Mouse (Mus musculus) heart, embryonic 12.5 days (tissue): ENCODE measurements at regions not wholly inside any gene's neighbourhood (a gene's known extent, or its start where the extent isn't known, plus 50 kb on each side); places are given as distances from the start of the nearest gene placed in this dataset.

Experiments used
- ATAC-seq: fragments of 200-750 bp; cut with Nextera tagmentation; 2 replicates; pipeline ENCODE4 v1.8.0; 2017; ENCODE audit warnings: moderate TSS enrichment, moderate library complexity; ENCODE audit not compliant: insufficient number of reproducible peaks, low FRiP score
- H3K27ac ChIP-seq: fragments of 300-500 bp; sonication (generic); 2 replicates; pipeline ENCODE4 v1.5.1; 2016; ENCODE audit warnings: mild to moderate bottlenecking, moderate library complexity; ENCODE audit not compliant: poor library complexity, severe bottlenecking
- H3K27me3 ChIP-seq: fragments of 300-500 bp; sonication (generic); replicated peaks from 2 replicates; pipeline ENCODE4 v1.6.1; 2016; ENCODE audit warnings: mild to moderate bottlenecking, moderate library complexity
- H3K36me3 ChIP-seq: fragments of 300-500 bp; sonication (generic); 2 replicates; pipeline ENCODE4 v1.6.1; 2016; ENCODE audit warnings: mild to moderate bottlenecking, moderate library complexity
- H3K4me1 ChIP-seq: fragments of 300-500 bp; sonication (generic); replicated peaks from 2 replicates; pipeline ENCODE4 v1.6.1; 2016; ENCODE audit warnings: mild to moderate bottlenecking
- H3K4me2 ChIP-seq: fragments of 300-500 bp; sonication (generic); 2 replicates; pipeline ENCODE4 v1.6.1; 2016; ENCODE audit warnings: mild to moderate bottlenecking, moderate library complexity
- H3K4me3 ChIP-seq: fragments of 300-500 bp; sonication (generic); 2 replicates; pipeline ENCODE4 v1.5.1; 2016; ENCODE audit warnings: mild to moderate bottlenecking
- H3K9ac ChIP-seq: fragments of 300-500 bp; sonication (generic); 2 replicates; pipeline ENCODE4 v1.6.1; 2016; ENCODE audit warnings: mild to moderate bottlenecking, moderate library complexity
- H3K9me3 ChIP-seq: fragments of 300-500 bp; sonication (generic); replicated peaks from 2 replicates; pipeline ENCODE4 v1.6.1; 2016; ENCODE audit warnings: mild to moderate bottlenecking, moderate library complexity
- WGBS: fragments of 180-500 bp; shearing (Covaris S2); methylation state at CpG from one replicate; pipeline ENCODE4 v1.1.7; 2016; 5-methylcytosine and 5-hydroxymethylcytosine counted together

DNA sequence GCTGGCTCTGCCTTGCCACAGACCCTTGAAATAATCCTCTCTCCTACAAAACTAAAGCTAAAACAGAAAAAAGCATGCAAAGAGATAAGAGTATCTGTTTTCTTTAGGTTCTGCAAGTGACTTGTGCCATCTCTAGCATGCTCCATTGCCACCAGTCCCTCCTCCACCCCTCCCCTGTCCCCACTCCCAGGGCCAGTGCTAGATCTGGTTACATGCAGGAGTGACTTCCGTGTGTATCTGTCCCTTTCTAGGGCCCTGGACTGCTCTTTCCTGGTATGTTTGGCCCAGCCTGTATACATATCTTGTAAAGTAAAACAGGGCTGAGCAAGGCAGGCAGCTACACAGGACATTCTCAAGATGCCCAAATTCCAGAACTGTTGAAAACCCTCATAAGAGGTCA is 313.9 kb upstream of the Meis1 start:
- Histone ChIP-seq H3K27me3 (no peaks in the 10 kb centered on the region), H3K27ac (no peak overlapping the region), H3K9me3 (0 out of 2 replicates have a peak, but pooled peaks cover 2% of the 10 kb centered on the region), H3K9ac (no peak overlapping the region), H3K36me3 (no peaks in the 10 kb centered on the region), H3K4me3 (no peak overlapping the region), H3K4me1 (peaks cover 6% of the 10 kb centered on the region; the same call in 1 of the 2 replicates), H3K4me2 (no peak overlapping the region)
- 26% methylated on average over 1 of the region's 1 CpGs for WGBS
- ATAC-seq, result no peak

DNA sequence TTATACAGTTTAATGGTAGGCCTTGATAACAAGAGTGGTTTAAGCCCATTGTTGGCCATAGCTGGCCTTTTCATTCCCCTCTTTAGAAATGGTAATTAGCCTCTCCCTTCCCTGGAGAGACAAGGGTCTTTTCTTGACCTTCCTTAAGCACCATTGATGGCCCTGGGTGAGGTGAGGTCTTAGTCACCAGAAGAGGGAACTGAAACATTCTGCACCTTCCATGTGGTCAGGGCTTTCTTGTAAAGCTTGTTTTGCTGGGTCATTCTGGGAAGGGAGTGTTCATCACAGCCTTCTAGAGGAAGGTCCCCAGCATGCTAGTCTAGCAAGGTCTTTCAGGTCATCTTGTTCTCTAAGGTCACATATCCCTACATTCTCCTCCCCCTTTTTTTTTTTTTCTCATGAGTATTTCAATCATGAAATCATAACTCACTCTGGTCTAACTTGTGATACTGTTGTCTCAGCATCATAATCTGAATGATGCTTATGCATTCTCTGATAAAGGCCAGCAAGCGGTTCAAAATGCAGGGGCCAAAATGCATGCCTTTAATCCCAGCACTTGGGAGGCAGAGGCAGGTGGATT is 315.2 kb upstream of the Meis1 start:
- no peak overlapping the region for H3K4me3 ChIP-seq
- no peak for ATAC-seq
- H3K4me1 ChIP-seq, result 0 out of 2 replicates have a peak, but pooled peaks cover 3% of the 10 kb centered on the region
- H3K4me2 ChIP-seq, result no peak overlapping the region
- no peak overlapping the region for H3K27ac ChIP-seq
- no peaks in the 10 kb centered on the region for H3K27me3 ChIP-seq
- H3K36me3 ChIP-seq, result no peaks in the 10 kb centered on the region
- WGBS, result 96% methylated on average over 1 of the region's 1 CpGs
- H3K9ac ChIP-seq, result no peak overlapping the region
- 0 out of 2 replicates have a peak, but pooled peaks cover 2% of the 10 kb centered on the region for H3K9me3 ChIP-seq

DNA sequence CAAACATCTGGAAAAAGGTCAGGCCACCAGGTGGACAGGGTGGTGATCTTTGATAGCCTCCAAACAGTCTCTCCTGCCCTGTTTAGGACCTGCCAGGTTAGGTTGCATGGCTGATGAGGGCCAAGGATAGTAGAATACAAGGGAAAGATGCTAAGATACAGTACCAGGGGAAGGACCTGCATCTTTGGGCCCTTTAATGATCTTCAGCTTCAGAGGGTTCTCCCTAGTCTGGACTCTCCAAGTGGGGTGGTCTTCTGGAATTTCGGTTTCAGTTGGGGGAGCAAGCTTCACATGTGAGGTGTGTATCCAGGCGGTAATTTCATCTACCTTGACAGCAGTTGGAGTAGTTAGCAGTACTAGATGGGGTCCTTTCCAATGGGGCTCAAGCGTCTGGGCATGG is 316.6 kb upstream of the Meis1 start:
- Histone ChIP-seq H3K9ac (no peak overlapping the region), H3K27me3 (no peaks in the 10 kb centered on the region), H3K36me3 (no peaks in the 10 kb centered on the region), H3K4me2 (no peak overlapping the region), H3K4me1 (0 out of 2 replicates have a peak, but pooled peaks cover 1% of the 10 kb centered on the region), H3K27ac (no peak overlapping the region), H3K4me3 (no peak overlapping the region), H3K9me3 (0 out of 2 replicates have a peak, but pooled peaks cover 2% of the 10 kb centered on the region)
- ATAC-seq, result no peak
- WGBS, result 80% methylated on average over 3 of the region's 3 CpGs

DNA sequence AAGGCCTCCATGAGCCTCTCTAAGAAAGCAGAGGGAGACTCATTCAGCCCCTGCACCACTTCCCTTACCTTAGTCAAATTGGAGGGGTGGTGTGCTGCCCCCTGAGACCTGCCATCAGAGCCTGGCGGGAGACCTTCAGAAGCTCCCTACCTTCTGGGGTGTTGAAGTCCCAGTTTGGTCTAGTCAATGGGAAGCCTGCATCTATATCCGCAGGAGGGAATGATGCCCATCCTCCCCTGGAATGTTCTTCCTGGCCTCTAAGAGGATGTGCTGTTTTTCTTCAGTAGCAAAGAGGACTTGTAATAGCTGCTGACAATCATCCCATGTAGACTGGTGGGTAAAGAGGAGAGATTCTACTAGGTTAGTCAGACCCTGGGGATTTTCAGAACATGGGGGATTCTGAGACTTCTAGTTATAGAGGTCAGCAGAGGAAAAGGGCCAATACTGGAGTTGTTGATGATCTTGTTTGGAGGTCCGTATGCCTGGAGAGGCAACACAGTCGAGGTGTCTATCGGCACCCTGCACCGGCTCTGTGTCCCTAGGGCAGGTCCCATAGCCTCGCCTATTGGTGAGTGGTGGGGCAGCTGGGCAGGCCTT is 321.0 kb upstream of the Meis1 start:
- Histone ChIP-seq H3K27me3 (no peaks in the 10 kb centered on the region), H3K9me3 (no peaks in the 10 kb centered on the region), H3K9ac (no peak overlapping the region), H3K4me2 (no peak overlapping the region), H3K36me3 (no peaks in the 10 kb centered on the region), H3K27ac (no peak overlapping the region), H3K4me1 (no peaks in the 10 kb centered on the region), H3K4me3 (no peak overlapping the region)
- WGBS, result 84% methylated on average over 7 of the region's 7 CpGs
- no peak for ATAC-seq

DNA sequence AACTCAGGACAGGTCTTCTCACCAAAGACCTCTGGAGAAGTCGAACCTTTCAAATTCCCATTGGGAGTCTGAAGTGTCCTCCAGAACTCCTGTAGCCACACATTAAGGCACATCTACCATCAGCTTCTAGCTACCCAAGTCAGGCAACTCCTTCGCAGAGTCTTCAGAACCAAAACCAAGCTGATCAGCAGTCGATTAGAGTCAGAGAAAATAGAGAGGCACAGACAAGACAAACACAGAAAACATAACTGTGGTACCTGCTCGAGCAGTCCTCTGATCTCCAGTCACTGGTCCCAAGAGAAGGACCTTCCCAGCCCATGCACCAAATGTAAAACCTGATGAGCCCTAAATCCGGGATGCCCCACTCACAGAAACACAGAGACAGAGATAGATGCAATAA is 322.1 kb upstream of the Meis1 start:
- no peak overlapping the region for H3K4me3 ChIP-seq
- ATAC-seq, result no peak
- H3K9me3 ChIP-seq, result no peaks in the 10 kb centered on the region
- WGBS, result 80% methylated on average over 5 of the region's 5 CpGs
- no peak overlapping the region for H3K27ac ChIP-seq
- no peaks in the 10 kb centered on the region for H3K4me1 ChIP-seq
- H3K9ac ChIP-seq, result no peak overlapping the region
- H3K36me3 ChIP-seq, result no peaks in the 10 kb centered on the region
- no peak overlapping the region for H3K4me2 ChIP-seq
- H3K27me3 ChIP-seq, result no peaks in the 10 kb centered on the region

DNA sequence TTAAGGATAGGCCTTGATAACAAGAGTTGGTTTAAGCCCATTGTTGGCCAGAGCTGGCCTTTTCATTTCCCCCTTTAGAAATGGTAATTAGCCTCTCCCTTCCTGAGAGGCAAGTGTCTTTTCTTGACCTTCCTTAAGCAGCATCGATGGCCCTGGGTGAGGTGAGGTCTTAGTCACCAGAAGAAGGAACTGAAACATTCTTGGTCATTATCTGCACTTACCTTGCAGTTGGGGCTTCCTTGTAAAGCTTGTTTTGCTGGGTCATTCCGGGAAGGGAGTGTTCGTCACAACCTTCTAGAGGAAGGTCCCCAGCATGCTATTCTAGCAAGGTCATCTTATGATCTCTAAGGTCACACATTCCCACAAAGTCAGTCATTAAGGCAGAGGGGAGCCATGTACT is 322.6 kb upstream of the Meis1 start:
- 45% methylated on average over 3 of the region's 3 CpGs for WGBS
- H3K4me2 ChIP-seq, result no peak overlapping the region
- H3K27me3 ChIP-seq, result no peaks in the 10 kb centered on the region

DNA sequence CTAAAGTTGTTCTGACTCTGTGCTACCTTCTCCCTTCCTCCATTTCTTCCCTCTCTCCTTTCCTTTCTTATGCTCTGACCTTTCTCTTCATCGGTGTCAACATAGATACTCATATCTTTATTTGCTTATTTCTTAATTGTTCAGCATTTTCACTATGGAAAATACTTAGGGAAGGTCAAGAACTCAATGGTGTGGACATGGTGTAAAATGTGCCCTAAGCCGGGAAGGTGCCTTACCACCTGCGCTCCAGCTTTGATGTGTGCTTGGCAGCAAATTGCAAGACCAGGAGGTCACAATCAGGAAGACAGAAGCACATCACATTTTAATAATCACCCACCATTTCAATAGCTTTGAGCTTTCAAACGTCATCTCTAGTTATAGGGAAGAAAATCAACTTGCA is 324.0 kb upstream of the Meis1 start:
- Histone ChIP-seq H3K4me1 (no peaks in the 10 kb centered on the region), H3K4me2 (no peak overlapping the region), H3K9me3 (no peaks in the 10 kb centered on the region), H3K27me3 (no peaks in the 10 kb centered on the region), H3K4me3 (no peak overlapping the region), H3K27ac (no peak overlapping the region), H3K36me3 (no peaks in the 10 kb centered on the region), H3K9ac (no peak overlapping the region)
- ATAC-seq, result no peak
- WGBS, result 73% methylated on average over 4 of the region's 4 CpGs

More for the DNA sequence above, 322.6 kb upstream of the Meis1 start:
- Histone ChIP-seq H3K9me3 (no peaks in the 10 kb centered on the region), H3K27ac (no peak overlapping the region), H3K4me1 (no peaks in the 10 kb centered on the region), H3K9ac (no peak overlapping the region), H3K4me3 (no peak overlapping the region), H3K36me3 (no peaks in the 10 kb centered on the region)
- ATAC-seq, result no peak

DNA sequence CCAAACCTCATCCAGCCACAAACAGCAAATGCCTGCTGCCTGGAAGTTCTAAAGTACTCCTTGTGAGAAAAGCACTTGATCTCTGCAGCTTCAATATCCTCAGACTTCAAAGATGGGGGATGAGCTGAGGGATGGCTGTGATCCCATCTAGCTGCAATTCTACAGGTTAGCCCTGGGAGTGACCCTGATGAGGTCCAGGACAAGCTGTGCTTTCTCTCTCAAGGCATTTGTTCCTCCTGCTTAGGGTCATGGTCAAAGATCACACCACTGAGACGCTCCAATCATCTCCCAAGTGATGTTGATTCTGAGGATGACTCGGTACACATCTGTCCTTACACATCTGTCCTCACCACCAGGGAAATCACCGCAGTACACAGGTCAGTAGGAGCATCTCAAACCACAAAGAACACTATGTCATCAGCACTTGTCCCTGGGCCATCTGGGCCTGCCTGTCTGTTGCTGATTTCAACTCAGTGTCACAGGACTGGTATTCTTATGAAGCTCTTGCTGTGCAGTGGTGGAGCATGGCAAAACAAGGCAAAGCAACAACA is 327.6 kb upstream of the Meis1 start:
- H3K4me3 ChIP-seq, result no peak overlapping the region
- no peaks in the 10 kb centered on the region for H3K4me1 ChIP-seq
- no peaks in the 10 kb centered on the region for H3K36me3 ChIP-seq
- 68% methylated on average over 3 of the region's 3 CpGs for WGBS
- no peaks in the 10 kb centered on the region for H3K9me3 ChIP-seq
- no peaks in the 10 kb centered on the region for H3K27me3 ChIP-seq
- H3K4me2 ChIP-seq, result no peak overlapping the region
- H3K27ac ChIP-seq, result no peak overlapping the region
- H3K9ac ChIP-seq, result no peak overlapping the region
- no peak for ATAC-seq

DNA sequence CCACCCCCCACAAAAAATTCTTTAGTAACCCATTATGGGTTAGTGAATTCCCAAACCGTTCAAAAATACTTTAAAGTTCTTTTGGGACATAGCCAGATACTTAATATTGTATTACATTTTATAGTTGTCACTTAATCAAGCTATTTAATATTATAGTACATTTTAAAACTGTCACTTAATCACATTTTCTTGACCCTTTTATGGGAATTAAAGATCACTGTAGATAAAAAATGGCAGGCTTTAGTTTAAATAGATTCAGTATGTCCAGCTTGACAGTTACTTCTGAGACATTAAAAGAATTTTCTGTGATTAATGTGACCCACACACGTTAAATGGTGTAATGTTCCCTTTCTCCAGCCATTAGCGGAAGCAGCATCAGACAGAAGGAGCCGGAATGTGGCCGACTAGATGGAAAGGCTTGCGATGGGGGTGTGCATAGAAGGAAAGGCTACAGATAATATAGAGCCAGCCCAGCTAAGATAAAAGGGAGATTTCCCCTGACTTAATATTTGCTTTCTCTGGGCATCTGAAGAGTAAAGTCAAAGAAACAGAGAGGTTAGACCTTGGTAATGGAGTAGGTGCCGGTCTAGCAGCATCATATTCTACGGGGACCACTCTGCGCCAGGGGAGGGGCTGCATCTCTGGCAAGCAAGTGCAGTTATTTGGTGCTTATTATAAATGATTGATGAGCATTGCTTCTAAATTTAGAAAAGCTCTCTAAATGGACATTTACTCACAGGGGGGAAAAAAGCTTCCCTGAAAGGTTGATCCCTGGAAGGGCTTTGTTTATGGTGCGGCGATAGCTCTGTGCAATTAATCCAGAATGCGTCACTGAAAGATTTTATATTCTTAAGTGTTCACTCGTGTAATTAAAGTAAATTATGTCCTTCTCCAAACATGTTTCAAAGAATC is 331.8 kb upstream of the Meis1 start:
- WGBS, result 69% methylated on average over 13 of the region's 13 CpGs

DNA sequence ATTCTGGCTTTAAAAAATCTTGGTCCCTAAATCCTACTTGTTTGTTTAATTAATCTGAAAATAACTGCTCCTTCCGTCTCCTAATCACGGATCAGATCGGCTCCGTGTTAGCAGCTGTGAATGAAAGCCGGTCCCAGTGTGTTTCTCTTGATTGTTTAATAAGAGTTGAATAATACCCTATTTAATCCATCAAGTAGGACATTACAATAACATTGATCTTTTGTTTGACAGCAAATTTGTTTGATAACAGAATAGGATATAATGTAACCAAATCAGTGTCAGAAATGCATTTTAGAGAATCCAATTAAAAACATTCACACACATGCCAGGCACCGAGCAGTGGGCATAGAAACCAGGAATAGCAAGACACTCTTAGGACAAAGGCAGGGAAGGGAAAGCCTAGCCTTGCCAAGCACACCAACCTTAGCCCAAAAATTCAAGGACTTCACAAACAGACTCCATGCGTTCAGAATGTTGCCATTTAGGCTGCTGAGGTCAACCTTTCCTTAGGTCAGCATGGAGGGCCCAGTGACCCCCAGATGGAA is 332.5 kb upstream of the Meis1 start:
- WGBS, result 71% methylated on average over 7 of the region's 7 CpGs
- H3K36me3 ChIP-seq, result no peaks in the 10 kb centered on the region
- H3K4me3 ChIP-seq, result no peak overlapping the region
- ATAC-seq, result no peak
- H3K27ac ChIP-seq, result no peak overlapping the region
- H3K27me3 ChIP-seq, result no peaks in the 10 kb centered on the region
- H3K9ac ChIP-seq, result no peak overlapping the region
- no peaks in the 10 kb centered on the region for H3K4me1 ChIP-seq
- H3K9me3 ChIP-seq, result no peaks in the 10 kb centered on the region
- no peak overlapping the region for H3K4me2 ChIP-seq

More for the DNA sequence above, 331.8 kb upstream of the Meis1 start:
- no peaks in the 10 kb centered on the region for H3K4me1 ChIP-seq
- H3K4me2 ChIP-seq, result no peak overlapping the region
- H3K27ac ChIP-seq, result no peak overlapping the region
- no peak overlapping the region for H3K4me3 ChIP-seq
- no peak overlapping the region for H3K9ac ChIP-seq
- no peak for ATAC-seq
- no peaks in the 10 kb centered on the region for H3K9me3 ChIP-seq
- H3K27me3 ChIP-seq, result no peaks in the 10 kb centered on the region
- no peaks in the 10 kb centered on the region for H3K36me3 ChIP-seq

DNA sequence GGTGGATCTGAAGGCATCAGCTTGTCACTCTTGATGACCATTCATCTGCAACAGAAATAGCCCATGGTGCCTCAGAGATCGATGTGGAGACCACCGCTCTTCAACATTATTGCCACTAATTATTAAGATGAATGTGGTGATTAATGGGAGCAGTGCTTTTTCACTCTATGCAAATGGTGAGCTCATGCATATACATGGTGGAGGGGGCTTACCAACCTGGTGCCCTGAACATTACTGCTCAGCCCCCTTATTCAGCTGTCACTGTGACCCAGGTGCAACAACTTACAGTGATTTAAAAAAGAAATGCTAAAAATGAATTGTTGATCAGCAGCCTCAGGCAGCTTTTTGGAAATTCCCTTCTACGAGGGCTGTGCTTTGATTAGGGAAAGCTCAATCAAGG is 334.9 kb upstream of the Meis1 start:
- 82% methylated on average over 3 of the region's 3 CpGs for WGBS
- ATAC-seq, result no peak
- H3K27me3 ChIP-seq, result no peaks in the 10 kb centered on the region

More for the DNA sequence above, 334.9 kb upstream of the Meis1 start:
- H3K36me3 ChIP-seq, result no peaks in the 10 kb centered on the region
- no peak overlapping the region for H3K27ac ChIP-seq
- H3K4me3 ChIP-seq, result no peak overlapping the region
- no peaks in the 10 kb centered on the region for H3K9me3 ChIP-seq
- H3K4me1 ChIP-seq, result no peaks in the 10 kb centered on the region
- H3K9ac ChIP-seq, result no peak overlapping the region
- H3K4me2 ChIP-seq, result no peak overlapping the region
